Mouse (Mus musculus): ENCODE measurements around the gene St6gal1.

- TF ChIP-seq CTCF (IDR thresholded peaks at IDR 0.05; ENCODE audit: extremely low read depth, insufficient read depth, low read length) (no peak), POLR2A (IDR thresholded peaks at IDR 0.05; ENCODE audit: extremely low read depth, insufficient read depth, low read length) (no peak)
Measured at GRCm38 (mm10) chr16:23178796-23179195, 45.7 kb upstream of the St6gal1 start.
